Mouse (Mus musculus) MEL (cell line): ENCODE measurements around the gene Klf12. TPM values are rescaled to one million over a fixed set of nuclear protein-coding genes. Genes with fewer than 3 reads are reported as not detected.

Experiments used
- DNase-seq: peaks from one replicate; pipeline ENCODE4 v3.0.0; 2011; ENCODE audit warnings: low read depth, low spot score
- H3K27ac ChIP-seq: 2 replicates; pipeline ENCODE4 v1.5.1; 2012; ENCODE audit warnings: low read depth, mild to moderate bottlenecking, control low read depth, low read length, moderate library complexity; ENCODE audit not compliant: control insufficient read depth
- H3K27me3 ChIP-seq, 2 experiments: fragments of 150-350 bp in 1 of 2; sonication (generic) in 1 of 2; 2 replicates each; pipeline ENCODE4 v1.6.1; 2012; ENCODE audit warnings: low read length in 2 of 2, mild to moderate bottlenecking in 2 of 2, improper control_type of control experiment in 1 of 2, moderate library complexity in 1 of 2; ENCODE audit not compliant: insufficient read depth in 2 of 2, control insufficient read depth in 1 of 2
- H3K36me3 ChIP-seq, 2 experiments: 2 replicates each; pipeline ENCODE4 v1.6.1; 2012 to 2014; ENCODE audit warnings: low read length in 2 of 2, improper control_type of control experiment in 1 of 2, inconsistent platforms in 1 of 2, mild to moderate bottlenecking in 1 of 2; ENCODE audit not compliant: insufficient read depth in 2 of 2, control insufficient read depth in 1 of 2
- H3K4me1 ChIP-seq, 2 experiments: fragments of 150-350 bp in 1 of 2; sonication (generic) in 1 of 2; 2 replicates each; pipeline ENCODE4 v1.6.1; 2012; ENCODE audit warnings: low read length in 2 of 2, improper control_type of control experiment in 1 of 2, mild to moderate bottlenecking in 1 of 2; ENCODE audit not compliant: insufficient read depth in 2 of 2, control insufficient read depth in 1 of 2
- H3K4me3 ChIP-seq, 2 experiments: fragments of 150-350 bp in 1 of 2; sonication (generic) in 1 of 2; 2 replicates each; pipeline ENCODE4 v1.5.1; 2012; ENCODE audit warnings: low read depth in 2 of 2, low read length in 2 of 2, mild to moderate bottlenecking in 2 of 2, moderate library complexity in 2 of 2, control low read depth in 1 of 2, improper control_type of control experiment in 1 of 2; ENCODE audit not compliant: control insufficient read depth in 1 of 2, insufficient read depth in 1 of 2
- H3K79me2 ChIP-seq: 2 replicates; pipeline ENCODE4 v1.6.1; 2012; ENCODE audit warnings: mild to moderate bottlenecking, low read length, moderate library complexity; ENCODE audit not compliant: control insufficient read depth, poor library complexity, insufficient read depth
- H3K9ac ChIP-seq: 2 replicates; pipeline ENCODE4 v1.6.1; 2012; ENCODE audit warnings: low read depth, mild to moderate bottlenecking, control low read depth, low read length, moderate library complexity; ENCODE audit not compliant: control insufficient read depth, poor library complexity, severe bottlenecking
- H3K9me3 ChIP-seq: fragments of 150-350 bp; sonication (generic); replicated peaks from 2 replicates; pipeline ENCODE4 v1.6.1; 2012; ENCODE audit warnings: mild to moderate bottlenecking, low read length, improper control_type of control experiment, moderate library complexity; ENCODE audit not compliant: insufficient read depth
- BHLHE40 ChIP-seq: IDR thresholded peaks from 2 replicates; pipeline ENCODE4 v1.6.1; 2012; ENCODE audit warnings: low read depth, mild to moderate bottlenecking, inconsistent platforms, low read length, improper control_type of control experiment, borderline replicate concordance
- CHD2 ChIP-seq: IDR thresholded peaks from 2 replicates; pipeline ENCODE4 v1.6.1; 2011; ENCODE audit warnings: low read length, improper control_type of control experiment
- CTCF ChIP-seq, 3 experiments: IDR thresholded peaks in 2 of 3; conservative IDR thresholded peaks in 1 of 3; 2 replicates each; pipeline ENCODE4 v1.5.1; 2011 to 2012; ENCODE audit warnings: low read length in 3 of 3, low read depth in 2 of 3, mild to moderate bottlenecking in 2 of 3, improper control_type of control experiment in 1 of 3, inconsistent platforms in 1 of 3, mixed read lengths in 1 of 3, moderate library complexity in 1 of 3; ENCODE audit not compliant: control insufficient read depth in 1 of 3, insufficient read depth in 1 of 3, poor library complexity in 1 of 3, severe bottlenecking in 1 of 3
- E2F4 ChIP-seq: IDR thresholded peaks from 2 replicates; pipeline ENCODE4 v1.6.1; 2011; ENCODE audit warnings: low read depth, low read length, improper control_type of control experiment, borderline replicate concordance
- ETS1 ChIP-seq: IDR thresholded peaks from 2 replicates; pipeline ENCODE4 v1.6.1; 2012; ENCODE audit warnings: low read depth, mild to moderate bottlenecking, inconsistent platforms, low read length, improper control_type of control experiment, moderate library complexity
- GABPA ChIP-seq: IDR thresholded peaks from 2 replicates; pipeline ENCODE4 v1.6.1; 2012; ENCODE audit warnings: low read depth, mild to moderate bottlenecking, inconsistent platforms, low read length, improper control_type of control experiment, moderate library complexity
- JUND ChIP-seq: IDR thresholded peaks from 2 replicates; pipeline ENCODE4 v1.6.1; 2011; ENCODE audit warnings: low read depth, mild to moderate bottlenecking, improper control_type of control experiment, low read length
- MAFK ChIP-seq: IDR thresholded peaks from 2 replicates; pipeline ENCODE4 v1.6.1; 2011; ENCODE audit warnings: low read depth, mild to moderate bottlenecking, low read length, improper control_type of control experiment, borderline replicate concordance
- MAZ ChIP-seq: IDR thresholded peaks from 2 replicates; pipeline ENCODE4 v1.6.1; 2012; ENCODE audit warnings: low read depth, mild to moderate bottlenecking, inconsistent platforms, low read length, improper control_type of control experiment
- MYC ChIP-seq: IDR thresholded peaks from 2 replicates; pipeline ENCODE4 v1.6.1; 2011; ENCODE audit warnings: low read depth, mild to moderate bottlenecking, low read length, improper control_type of control experiment, moderate library complexity
- NELFE ChIP-seq: IDR thresholded peaks from 2 replicates; pipeline ENCODE4 v1.6.1; 2011; ENCODE audit warnings: low read depth, low read length, improper control_type of control experiment
- POLR2AphosphoS5 ChIP-seq: IDR thresholded peaks from 2 replicates; pipeline ENCODE4 v1.6.1; 2012; ENCODE audit warnings: low read depth, borderline replicate concordance, mild to moderate bottlenecking, inconsistent platforms, low read length, moderate library complexity, mixed read lengths
- RAD21 ChIP-seq: IDR thresholded peaks from 2 replicates; pipeline ENCODE4 v1.6.1; 2011; ENCODE audit warnings: mild to moderate bottlenecking, low read depth, low read length, improper control_type of control experiment
- SIN3A ChIP-seq: IDR thresholded peaks from 2 replicates; pipeline ENCODE4 v1.6.1; 2012; ENCODE audit warnings: low read length, improper control_type of control experiment, inconsistent platforms
- TAL1 ChIP-seq: IDR thresholded peaks from 2 replicates; pipeline ENCODE4 v1.6.1; 2012; ENCODE audit warnings: mild to moderate bottlenecking, inconsistent platforms, low read length, moderate library complexity, mixed read lengths
- TBP ChIP-seq: IDR thresholded peaks from 2 replicates; pipeline ENCODE4 v1.8.0; 2011; ENCODE audit warnings: low read depth, low read length, improper control_type of control experiment
- USF1 ChIP-seq: IDR thresholded peaks from 2 replicates; pipeline ENCODE4 v1.6.1; 2014; ENCODE audit warnings: low read depth, mild to moderate bottlenecking, inconsistent platforms, low read length, improper control_type of control experiment, moderate library complexity
- USF2 ChIP-seq, 2 experiments: IDR thresholded peaks; 2 replicates each; pipeline ENCODE4 v1.6.1; 2011 to 2012; ENCODE audit warnings: improper control_type of control experiment in 2 of 2, low read length in 2 of 2, borderline replicate concordance in 1 of 2, inconsistent platforms in 1 of 2, low read depth in 1 of 2, mild to moderate bottlenecking in 1 of 2; ENCODE audit not compliant: insufficient read depth in 1 of 2
- ZKSCAN1 ChIP-seq: IDR thresholded peaks from 2 replicates; pipeline ENCODE4 v1.6.1; 2012; ENCODE audit warnings: low read depth, mild to moderate bottlenecking, inconsistent platforms, low read length, improper control_type of control experiment, moderate library complexity
- ZNF384 ChIP-seq: IDR thresholded peaks from 2 replicates; pipeline ENCODE4 v1.6.1; 2012; ENCODE audit warnings: low read depth, mild to moderate bottlenecking, inconsistent platforms, low read length, improper control_type of control experiment
- polyA plus RNA-seq, 2 experiments: library from polyadenylated mRNA; stranded (reverse) in 1 of 2; unstranded in 1 of 2; fragments of >175 nt in 1 of 2; fragments of >200 nt in 1 of 2; gene quantifications; 2 replicates each; pipeline versions ENCODE4 v1.2.1 to v1.2.4; 2012; ENCODE audit warnings: low replicate concordance in 2 of 2, low read depth in 1 of 2; ENCODE audit not compliant: insufficient read length in 2 of 2, insufficient read depth in 1 of 2, missing spikeins in 1 of 2
- total RNA-seq: library from RNA; depleted of rRNA; stranded (reverse); fragments of 300-350 nt; gene quantifications from 2 replicates; pipeline ENCODE4 v1.2.3, GENCODE M21; 2012

Gene Klf12
- total and polyA plus RNA-seq, 3 experiments, result 0.42 to 1.2 TPM; not detected in 1

DNA sequence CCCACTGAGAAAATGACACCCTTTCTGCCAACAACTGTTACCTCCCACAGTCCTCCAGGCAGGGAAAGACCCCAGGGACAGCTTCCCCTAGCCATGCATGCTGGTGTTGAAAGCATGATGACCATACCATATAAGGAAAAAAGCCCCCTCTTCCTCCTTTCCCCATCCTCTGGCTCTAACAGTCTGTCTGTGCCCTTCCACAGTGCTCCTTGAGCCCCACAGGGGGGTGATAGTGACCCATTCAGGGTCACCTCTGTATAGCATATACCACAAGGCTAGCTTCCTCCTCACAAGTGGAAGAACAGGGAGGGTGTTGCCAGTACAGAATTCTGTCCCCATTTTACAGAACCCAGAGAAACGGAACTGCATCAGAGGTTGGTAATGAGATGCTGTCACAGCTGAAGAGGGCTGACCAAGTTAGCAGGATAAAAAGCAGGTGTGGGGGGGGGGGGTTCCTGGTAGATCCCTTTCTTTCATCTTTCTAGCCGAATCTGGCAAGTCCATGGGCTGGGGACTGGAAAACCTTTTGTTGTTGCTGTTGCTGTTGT lies 214.9 kb downstream of the Klf12 start:
- Histone ChIP-seq H3K36me3 (no peaks in the 10 kb centered on the region), H3K27me3 (no peaks in the 10 kb centered on the region), H3K9me3 (no peaks in the 10 kb centered on the region), H3K27ac (no peak overlapping the region), H3K4me1 (no peaks in the 10 kb centered on the region), H3K79me2 (no peaks in the 10 kb centered on the region), H3K9ac (no peak overlapping the region), H3K4me3 (no peak overlapping the region)
- DNase-seq, result no peak
- TF ChIP-seq MAZ (no peak), SIN3A (no peak), BHLHE40 (no peak), USF2 (IDR thresholded peaks at IDR 0.05; ENCODE audit: borderline replicate concordance in 1 of 2, insufficient read depth in 1 of 2, low read depth in 1 of 2, low read length in 2 of 2) (no peak)

DNA sequence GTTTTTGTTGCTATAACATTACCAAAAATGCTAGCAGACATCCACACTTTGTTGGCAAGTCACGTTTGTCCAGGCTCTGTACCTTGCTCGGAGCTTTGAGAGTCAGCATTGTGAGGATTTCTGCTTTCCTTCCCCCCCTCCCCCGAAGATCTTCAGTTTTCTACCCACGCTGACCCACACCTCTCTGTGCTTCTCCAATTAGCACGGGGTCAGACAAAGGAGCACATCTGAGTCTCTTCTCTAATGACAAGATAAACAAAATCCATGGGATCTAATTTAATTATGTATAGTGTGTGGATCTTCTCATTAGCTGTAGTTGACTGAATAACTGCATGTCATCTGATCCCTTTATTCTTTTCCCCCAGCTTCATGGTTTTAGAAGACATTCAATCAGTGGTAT lies 215.8 kb downstream of the Klf12 start:
- Histone ChIP-seq H3K9me3 (no peaks in the 10 kb centered on the region), H3K4me1 (no peaks in the 10 kb centered on the region), H3K79me2 (no peaks in the 10 kb centered on the region), H3K27ac (no peak overlapping the region), H3K9ac (no peak overlapping the region), H3K27me3 (no peaks in the 10 kb centered on the region), H3K4me3 (no peak overlapping the region), H3K36me3 (no peaks in the 10 kb centered on the region)
- TF ChIP-seq TBP (no peak), MYC (no peak), USF1 (no peak), USF2 (IDR thresholded peaks at IDR 0.05; ENCODE audit: borderline replicate concordance in 1 of 2, insufficient read depth in 1 of 2, low read depth in 1 of 2, low read length in 2 of 2) (no peak), JUND (no peak), ZNF384 (no peak), TAL1 (no peak), E2F4 (no peak), NELFE (no peak), CTCF (IDR thresholded peaks at IDR 0.05 in 2 of 3, conservative IDR thresholded peaks at IDR 0.05 in 1 of 3; ENCODE audit: control insufficient read depth in 1 of 3, insufficient read depth in 1 of 3, low read depth in 2 of 3, low read length in 3 of 3, poor library complexity in 1 of 3, severe bottlenecking in 1 of 3) (no peak), RAD21 (no peak), GABPA (no peak), MAZ (no peak), POLR2AphosphoS5 (no peak), CHD2 (no peak), MAFK (no peak), ETS1 (no peak), SIN3A (no peak), ZKSCAN1 (no peak)
- DNase-seq, result no peak
